Comparison of ENCODE assay signal across 21 mouse cellular contexts in genomic region chr8:79153637-79154036, GRCm38 (mm10).
"Had no signal": no experiment of that assay in that cellular context is flagged by ENCODE, and none has a peak within 500 bp of the region (broad histone marks: within the 10 kb centered on the region; RNA-seq: fewer than 3 reads in every experiment).

No protein-coding gene starts in this region.

- H3K4me2 ChIP-seq: heart, embryonic 11.5 days; heart, embryonic 13.5 days; heart, embryonic 15.5 days; hindbrain, embryonic 13.5 days; hindbrain, embryonic 15.5 days; kidney, embryonic 15.5 days; limb, embryonic 13.5 days; limb, embryonic 15.5 days; liver, embryonic 13.5 days; liver, embryonic 15.5 days had no signal

- H3K27me3 ChIP-seq: heart, embryonic 13.5 days; heart, embryonic 15.5 days; hindbrain, embryonic 13.5 days; hindbrain, embryonic 15.5 days; kidney, embryonic 15.5 days; limb, embryonic 13.5 days; limb, embryonic 15.5 days; liver, embryonic 13.5 days; liver, embryonic 15.5 days had no signal

- H3K4me3 ChIP-seq: heart, embryonic 13.5 days; heart, embryonic 15.5 days; hindbrain, embryonic 13.5 days; hindbrain, embryonic 15.5 days; kidney, embryonic 15.5 days; limb, embryonic 13.5 days; limb, embryonic 15.5 days; liver, embryonic 13.5 days; liver, embryonic 15.5 days had no signal

- ATAC-seq: hindbrain, postnatal 0 days had no signal

- H3K9me3 ChIP-seq: heart, embryonic 13.5 days; heart, embryonic 15.5 days; hindbrain, embryonic 13.5 days; hindbrain, embryonic 15.5 days; kidney, embryonic 15.5 days; limb, embryonic 13.5 days; limb, embryonic 15.5 days; liver, embryonic 13.5 days; liver, embryonic 15.5 days had no signal

- H3K9ac ChIP-seq: heart, embryonic 13.5 days; heart, embryonic 15.5 days; hindbrain, embryonic 13.5 days; hindbrain, embryonic 15.5 days; kidney, embryonic 15.5 days; limb, embryonic 13.5 days; limb, embryonic 15.5 days; liver, embryonic 13.5 days; liver, embryonic 15.5 days had no signal

- H3K27ac ChIP-seq: heart, embryonic 13.5 days; heart, embryonic 15.5 days; hindbrain, embryonic 13.5 days; hindbrain, embryonic 15.5 days; hindbrain, postnatal 0 days; kidney, embryonic 15.5 days; kidney, postnatal 0 days; limb, embryonic 13.5 days; limb, embryonic 15.5 days; liver, embryonic 13.5 days; liver, embryonic 15.5 days had no signal

- H3K36me3 ChIP-seq: liver, embryonic 13.5 days; liver, embryonic 15.5 days had no signal

- DNase-seq: gastrocnemius, postnatal 14 days; gastrocnemius, postnatal 36 days; heart, adult 11 months; heart, postnatal 14 days; heart, postnatal 36 days; kidney, postnatal 14 days; layer of hippocampus, adult 9-11 months; layer of hippocampus, postnatal 36 days; left cerebral cortex, postnatal 4 days; liver, embryonic 13.5 days had no signal

- H3K4me1 ChIP-seq: hindbrain, embryonic 13.5 days; hindbrain, embryonic 15.5 days; kidney, embryonic 15.5 days; liver, embryonic 13.5 days; liver, embryonic 15.5 days had no signal
